Mouse (Mus musculus) layer of hippocampus, postnatal 10 days (tissue): ENCODE measurements at regions not wholly inside any gene's neighbourhood (a gene's known extent, or its start where the extent isn't known, plus 50 kb on each side); places are given as distances from the start of the nearest gene placed in this dataset.

Experiments
- DNase-seq, 2 experiments: peaks; one replicate each; pipeline ENCODE4 v3.0.0; 2021; ENCODE audit warnings: low spot score in 2 of 2

GRCm38 (mm10) chr13:45275391-45275790, 114.2 kb upstream of the Mylip start:
- no peak for DNase-seq

DNA sequence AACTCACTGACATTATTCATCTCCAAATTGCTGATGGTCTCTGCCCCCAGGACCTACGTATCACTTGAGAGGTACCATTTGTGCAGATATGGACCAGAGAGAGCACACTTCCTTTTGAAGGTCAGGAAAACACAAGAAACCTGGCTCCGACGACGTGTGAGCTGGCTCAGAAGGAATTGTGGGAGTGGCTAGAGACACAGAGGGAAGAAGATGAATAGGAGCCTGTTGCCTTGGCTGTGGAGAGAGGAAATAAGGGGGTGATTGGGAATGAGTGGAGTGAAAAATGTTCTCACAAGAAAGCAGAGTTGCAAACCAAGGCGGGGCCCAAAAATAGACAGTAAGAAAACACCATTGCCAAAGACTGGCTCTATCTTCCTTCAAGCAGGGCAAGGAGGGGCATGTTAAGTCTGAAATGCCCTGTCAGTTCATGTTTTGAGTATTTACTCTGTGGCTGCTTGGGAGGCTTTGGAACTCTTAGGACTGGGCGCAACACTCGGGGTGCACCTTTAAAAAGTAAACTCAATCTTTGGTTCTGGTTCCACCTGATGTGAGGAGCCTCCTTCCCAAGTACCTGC, 111.6 kb upstream of the Mylip start:
- no peak for DNase-seq

DNA sequence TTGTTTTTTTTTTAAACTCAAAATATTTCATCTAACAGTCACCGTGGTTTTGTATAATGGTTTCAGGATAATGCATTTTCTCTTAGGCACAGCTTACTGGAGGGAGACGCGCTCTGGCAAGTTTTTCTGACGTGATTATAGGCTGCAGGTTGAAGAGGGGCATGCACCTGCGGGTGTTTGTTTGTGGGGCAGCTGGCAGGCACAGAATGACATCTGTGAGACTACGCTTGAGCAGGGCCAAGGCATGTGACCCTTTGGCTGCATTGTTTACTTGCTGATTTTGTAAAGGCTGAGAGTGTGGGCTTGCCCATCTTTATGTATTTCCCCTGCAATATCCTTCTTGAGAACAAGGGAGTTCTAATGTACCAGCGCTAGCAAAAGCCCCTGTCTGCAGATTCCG, 108.4 kb upstream of the Mylip start:
- DNase-seq: no peak

- no peak for DNase-seq
Measured at GRCm38 (mm10) chr13:45286651-45287050, 102.9 kb upstream of the Mylip start.

DNA sequence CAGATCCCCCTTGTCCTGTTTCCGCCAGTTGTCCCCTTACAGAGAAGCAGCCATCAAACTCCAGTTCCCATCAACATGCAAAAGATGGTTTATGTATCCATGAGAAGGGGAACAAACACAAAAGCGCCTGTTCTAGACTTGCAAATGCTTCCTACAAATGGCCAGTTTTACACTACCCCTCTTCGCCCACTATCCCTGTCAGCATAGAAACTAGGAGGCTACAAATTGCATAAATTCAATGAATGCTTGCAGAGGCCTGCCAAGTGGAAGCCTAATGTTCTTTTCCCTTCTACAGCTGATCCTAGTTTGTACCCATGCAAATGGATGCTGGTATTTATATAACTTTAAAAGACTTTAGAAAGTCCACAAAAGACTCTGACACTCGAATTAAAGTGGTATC, 102.3 kb upstream of the Mylip start:
- no peak for DNase-seq

GRCm38 (mm10) chr13:45289976-45290375, 99.6 kb upstream of the Mylip start:
- DNase-seq: no peak

DNA sequence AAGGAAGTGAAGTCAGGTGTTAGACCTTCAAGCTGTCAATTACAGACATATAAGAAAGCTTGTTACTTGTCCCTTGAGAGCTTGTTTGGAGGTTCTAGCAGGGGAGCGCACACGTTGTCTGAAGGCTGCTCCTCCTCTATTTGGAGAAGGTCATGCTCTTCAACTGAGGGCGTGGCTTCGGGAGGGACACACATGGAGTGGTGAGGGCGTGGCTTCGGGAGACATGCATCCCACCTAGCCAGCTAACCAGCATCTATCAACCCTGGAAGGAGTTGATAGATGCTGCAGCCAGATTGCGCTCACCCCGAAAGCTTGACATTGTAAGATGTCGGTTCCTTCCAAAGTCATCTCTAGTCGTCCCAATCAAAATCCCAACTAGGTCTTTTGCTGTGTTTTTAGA, 94.9 kb upstream of the Mylip start:
- no peak for DNase-seq

DNA sequence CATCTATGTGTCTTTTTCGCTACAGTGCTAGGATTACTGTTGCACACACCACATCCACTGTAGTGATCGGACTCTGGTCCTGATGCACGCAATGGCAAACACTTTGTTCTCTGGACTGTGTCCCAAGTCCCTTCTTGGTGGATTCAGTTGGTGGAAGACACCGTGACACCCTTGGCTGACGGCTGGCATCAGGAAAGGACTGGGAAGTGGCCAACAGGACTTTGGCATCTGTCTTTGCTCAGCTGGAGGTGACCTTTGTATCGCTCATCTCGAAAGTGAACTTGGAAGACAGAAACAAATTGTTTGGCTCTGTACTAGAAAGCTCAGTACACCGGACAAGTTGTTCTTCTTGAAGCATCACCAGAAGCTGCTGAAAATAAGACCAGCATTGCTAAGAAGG, 88.9 kb upstream of the Mylip start:
- no peak for DNase-seq

DNA sequence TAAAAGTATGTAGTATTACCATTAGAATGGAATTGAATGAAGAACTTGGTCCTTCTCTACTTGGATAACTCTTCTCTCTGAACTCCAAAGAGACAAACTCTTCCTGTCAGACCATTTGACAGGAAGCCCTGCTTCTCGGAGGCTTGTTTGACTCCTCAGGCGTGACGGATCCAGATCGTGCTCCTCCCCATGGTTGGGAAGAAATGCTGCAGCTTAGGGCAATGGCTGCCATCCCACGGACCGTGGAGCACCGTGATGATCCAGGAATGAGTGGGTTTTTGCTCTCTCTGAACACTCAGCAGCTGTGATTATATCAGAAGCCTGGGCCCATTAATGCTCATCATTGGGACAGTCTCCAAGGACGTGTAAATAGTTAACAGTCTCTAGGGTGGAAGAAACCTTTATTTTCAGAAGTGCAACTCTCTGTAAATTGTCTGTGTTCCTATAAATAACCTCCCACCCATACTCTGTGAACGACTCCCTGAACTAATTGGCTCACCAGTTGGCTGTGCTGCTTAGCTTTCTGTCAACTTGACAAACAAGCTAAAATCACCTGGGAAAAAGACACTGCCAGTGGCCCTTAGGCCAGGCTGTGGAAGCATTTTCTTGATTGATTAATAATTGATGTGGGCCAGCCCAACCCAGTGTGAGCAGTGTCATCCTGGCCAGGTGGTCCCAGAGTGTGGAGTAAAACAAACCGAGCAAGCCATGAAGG, 88.2 kb upstream of the Mylip start:
- no peak for DNase-seq

DNA sequence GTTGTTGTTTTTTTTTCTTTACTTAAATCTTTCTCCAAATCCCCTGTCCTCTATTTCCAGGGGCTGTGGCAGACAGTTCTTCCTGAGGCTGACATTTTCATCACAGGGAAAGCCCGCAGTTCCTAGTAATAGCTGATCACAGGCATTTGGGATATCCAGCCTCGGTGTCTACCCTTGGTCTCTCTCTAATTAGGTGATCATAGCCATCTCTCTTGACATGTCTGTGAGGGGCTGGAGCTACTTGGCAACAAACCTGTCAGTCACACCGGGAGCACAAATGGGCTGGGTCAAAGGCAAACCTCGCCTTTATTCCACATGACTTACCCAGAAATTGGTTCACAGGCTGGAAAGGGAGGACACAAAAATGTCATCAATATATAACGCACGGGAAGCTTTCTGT, 86.7 kb upstream of the Mylip start:
- no peak for DNase-seq

DNA sequence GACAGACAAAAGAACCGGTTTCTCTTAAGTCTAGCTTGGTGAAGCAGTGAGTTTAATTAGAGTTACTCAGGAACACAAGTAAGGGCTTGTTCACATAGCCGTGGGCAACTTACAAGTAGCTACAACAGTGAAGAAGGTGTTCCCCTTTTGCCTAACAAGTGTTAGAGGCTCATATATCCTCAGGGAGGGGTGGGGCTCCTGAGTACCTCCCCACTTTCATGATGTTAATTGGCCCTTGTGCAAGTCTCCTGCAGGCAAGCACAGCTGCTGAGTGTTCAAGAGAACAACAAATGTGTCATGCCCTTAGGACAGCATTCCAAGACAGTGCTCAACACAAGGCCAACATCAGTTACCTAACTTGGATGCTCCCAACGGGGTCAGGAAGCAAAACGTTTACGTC, 83.4 kb upstream of the Mylip start:
- no peak for DNase-seq

- DNase-seq: no peak
Measured at GRCm38 (mm10) chr13:45307226-45307625, 82.3 kb upstream of the Mylip start.

DNA sequence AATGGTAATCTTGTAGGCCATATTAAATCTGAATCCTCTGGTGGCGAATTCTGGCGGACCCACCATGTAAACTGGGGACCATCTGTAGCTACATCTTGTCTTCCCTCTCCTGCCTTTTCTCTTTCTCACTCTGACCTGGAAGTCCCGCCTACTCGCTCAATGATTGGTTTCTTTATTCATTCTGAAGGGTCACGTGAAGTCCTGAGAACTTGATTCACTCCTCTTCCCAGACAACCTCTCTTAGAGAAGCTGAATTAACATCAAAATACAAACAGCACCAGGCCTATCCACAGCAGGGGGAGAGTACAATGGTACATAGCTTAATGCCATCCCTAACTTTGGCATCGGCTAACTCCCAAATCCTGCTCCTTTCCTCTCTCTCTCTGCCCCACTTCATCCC, 69.9 kb upstream of the Mylip start:
- no peak for DNase-seq

DNA sequence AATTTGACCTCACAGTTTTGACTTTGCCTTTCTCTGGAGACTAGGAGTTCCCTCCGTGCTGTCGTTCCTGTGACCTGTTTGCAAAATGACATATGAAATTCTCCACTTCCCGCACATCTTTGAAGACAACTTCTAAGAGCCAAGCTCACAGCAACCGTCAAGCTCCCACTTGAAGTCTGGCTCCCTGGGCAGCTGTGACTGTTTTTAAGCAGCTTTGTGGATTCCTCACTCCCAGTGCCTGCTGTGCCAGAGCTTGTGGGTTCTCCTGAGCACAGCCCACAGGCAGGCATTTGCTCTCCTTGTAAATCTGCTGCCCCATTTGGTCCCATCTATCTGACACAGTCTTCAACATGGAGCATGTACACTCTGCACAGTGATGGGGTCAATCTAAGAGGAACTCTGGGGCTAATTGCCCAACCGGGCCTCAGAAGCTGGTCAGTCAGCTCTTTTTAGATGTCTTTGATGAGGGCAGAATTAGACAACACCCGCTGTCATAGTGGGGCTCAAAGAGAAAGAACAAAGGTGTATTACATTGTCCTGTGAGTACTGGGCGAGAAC, 63.7 kb upstream of the Mylip start:
- no peak for DNase-seq

GRCm38 (mm10) chr13:45326751-45327150, 62.8 kb upstream of the Mylip start:
- no peak for DNase-seq

DNA sequence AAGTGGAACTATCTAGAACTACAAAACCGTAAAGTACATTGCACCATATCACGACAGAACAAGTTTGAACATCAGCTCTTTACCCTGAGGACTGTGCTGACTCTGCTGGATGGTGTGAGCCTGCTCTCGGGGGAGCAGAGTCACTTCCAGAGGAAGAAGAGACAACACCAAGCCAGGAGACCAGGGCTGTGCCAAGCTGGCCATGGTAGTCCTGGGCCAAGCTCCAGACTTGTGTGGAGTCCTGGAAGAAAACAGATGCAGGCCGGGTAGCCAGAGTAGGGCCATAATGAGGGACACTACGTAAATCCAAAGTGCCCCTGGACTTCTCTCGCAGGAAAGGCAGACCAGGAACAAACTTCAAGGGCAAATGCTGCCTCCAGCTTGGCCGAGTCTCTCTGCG, 59.0 kb upstream of the Mylip start:
- DNase-seq: peak in 1 of 2 experiments; percentile 21

GRCm38 (mm10) chr13:45332031-45332430, 57.5 kb upstream of the Mylip start:
- DNase-seq: no peak

DNA sequence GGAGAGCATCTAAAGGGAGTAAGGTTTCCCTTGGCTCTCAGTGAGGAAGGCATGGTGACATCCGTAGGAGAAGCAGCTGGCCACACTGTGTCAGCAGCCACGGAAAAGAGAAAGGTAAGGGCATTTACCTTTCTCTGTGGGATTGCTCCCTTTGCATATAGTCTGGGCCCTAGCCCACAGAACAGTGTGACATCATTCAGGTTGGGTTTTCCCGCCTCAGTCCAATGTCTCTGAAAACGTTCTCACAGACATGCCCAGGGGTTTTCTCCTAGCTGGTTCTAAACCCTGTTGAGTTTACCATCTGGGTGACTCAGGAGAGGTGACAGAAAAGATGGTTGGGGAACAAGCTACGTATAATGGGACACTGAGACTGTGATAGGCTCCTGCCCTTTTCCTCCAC, 55.9 kb upstream of the Mylip start:
- DNase-seq: no peak
